Mouse (Mus musculus) lung, postnatal 0 days (tissue): ENCODE measurements around the gene Armc8.

Source experiments
- CTCF ChIP-seq: IDR thresholded peaks from 2 replicates; pipeline ENCODE4 v1.5.1; 2016; ENCODE audit warnings: antibody characterized with exemption, mild to moderate bottlenecking
- EP300 ChIP-seq: IDR thresholded peaks from 2 replicates; pipeline ENCODE4 v1.6.1; 2016; ENCODE audit warnings: antibody characterized with exemption, mild to moderate bottlenecking, control low read depth

GRCm38 (mm10) chr9:99436182-99437030 lies 132.3 kb downstream of the Armc8 start:
- no peak for TF ChIP-seq EP300
- TF ChIP-seq CTCF = no peak
